Mouse (Mus musculus): Measurements from ENCODE around the gene Carns1. TPM values are rescaled to one million over a fixed set of nuclear protein-coding genes. Genes with fewer than 3 reads are reported as not detected.

Carns1 gene
- polyA plus RNA-seq, 1 experiment = 2.1 TPM

DNA sequence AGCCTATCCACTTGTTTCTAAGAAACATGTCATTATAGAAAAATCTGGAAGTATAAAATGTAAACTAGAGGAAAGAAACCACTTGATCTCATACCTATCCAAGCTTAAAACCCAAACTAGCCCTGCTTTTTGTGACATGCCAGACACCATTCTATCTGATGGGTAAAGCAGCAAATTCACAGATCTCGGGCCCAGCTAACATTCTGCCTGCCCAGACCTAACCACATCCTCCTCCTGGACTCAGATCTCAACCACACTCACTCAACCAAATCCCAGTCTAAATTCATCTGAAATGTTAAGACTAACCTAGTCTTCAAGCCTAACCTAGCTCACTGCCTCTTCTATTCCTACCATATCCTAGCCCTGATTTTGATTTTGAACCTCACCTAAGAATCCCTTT is 43.5 kb upstream of the Carns1 start:
- Histone ChIP-seq H3K4me3 (ENCODE audit: insufficient read depth, poor library complexity, severe bottlenecking) (no peak overlapping the region), H3K79me2 (ENCODE audit: control insufficient read depth, insufficient read depth) (peaks cover 88% of the 10 kb centered on the region), H3K36me3 (ENCODE audit: control insufficient read depth, insufficient read depth) (peaks cover 49% of the 10 kb centered on the region), H3K27me3 (ENCODE audit: control insufficient read depth, insufficient read depth, insufficient read length) (no peaks in the 10 kb centered on the region), H3K79me3 (ENCODE audit: low read depth) (peaks cover 54% of the 10 kb centered on the region), H3ac (ENCODE audit: control insufficient read depth, insufficient read length, low read depth) (no peak overlapping the region)
- TF ChIP-seq MYOD1 (IDR thresholded peaks at IDR 0.05; ENCODE audit: control insufficient read depth, insufficient read length, low read depth) (no peak), FOSL1 (IDR thresholded peaks at IDR 0.05; ENCODE audit: insufficient read depth, low read length, poor library complexity, severe bottlenecking) (no peak), USF1 (IDR thresholded peaks at IDR 0.05; ENCODE audit: low read depth) (no peak), CEBPB (IDR thresholded peaks at IDR 0.05; ENCODE audit: low read depth) (no peak), CTCF (IDR thresholded peaks at IDR 0.05; ENCODE audit: control insufficient read depth, insufficient read depth, insufficient read length) (no peak), MYOG (IDR thresholded peaks at IDR 0.05; ENCODE audit: control insufficient read depth, extremely low read depth, insufficient read length) (no peak), MAX (IDR thresholded peaks at IDR 0.05) (no peak)

DNA sequence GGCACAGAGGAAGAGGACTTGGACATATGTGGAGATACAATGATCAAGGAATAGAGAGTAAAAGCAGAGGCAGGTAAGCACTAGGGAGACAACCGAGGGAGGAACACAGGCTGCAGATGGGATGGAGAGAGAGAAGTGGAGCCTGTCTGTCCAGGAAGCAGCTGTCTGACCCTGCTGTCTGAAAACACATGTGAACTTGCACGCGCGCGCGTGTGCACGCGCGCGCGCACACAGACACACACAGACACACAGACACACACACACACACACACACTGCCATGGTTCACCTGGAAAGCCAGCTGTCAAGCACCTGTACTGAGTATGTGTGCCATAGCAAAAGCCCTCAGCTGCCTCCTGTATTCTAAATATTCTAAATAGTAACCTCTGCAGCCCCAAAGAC is 43.0 kb upstream of the Carns1 start:
- Histone ChIP-seq H3K36me3 (ENCODE audit: control insufficient read depth, insufficient read depth) (peaks cover 44% of the 10 kb centered on the region), H3K27me3 (ENCODE audit: control insufficient read depth, insufficient read depth, insufficient read length) (no peaks in the 10 kb centered on the region), H3ac (ENCODE audit: control insufficient read depth, insufficient read length, low read depth) (no peak overlapping the region), H3K4me3 (ENCODE audit: insufficient read depth, poor library complexity, severe bottlenecking) (no peak overlapping the region), H3K79me2 (ENCODE audit: control insufficient read depth, insufficient read depth) (peaks cover 88% of the 10 kb centered on the region), H3K79me3 (ENCODE audit: low read depth) (peaks cover 54% of the 10 kb centered on the region)
- TF ChIP-seq CEBPB (IDR thresholded peaks at IDR 0.05; ENCODE audit: low read depth) = no peak
- TF ChIP-seq MYOD1 (IDR thresholded peaks at IDR 0.05; ENCODE audit: control insufficient read depth, insufficient read length, low read depth) = no peak
- TF ChIP-seq USF1 (IDR thresholded peaks at IDR 0.05; ENCODE audit: low read depth) = no peak
- no peak for TF ChIP-seq MAX (IDR thresholded peaks at IDR 0.05)
- TF ChIP-seq CTCF (IDR thresholded peaks at IDR 0.05; ENCODE audit: control insufficient read depth, insufficient read depth, insufficient read length) = no peak
- no peak for TF ChIP-seq MYOG (IDR thresholded peaks at IDR 0.05; ENCODE audit: control insufficient read depth, extremely low read depth, insufficient read length)
- TF ChIP-seq FOSL1 (IDR thresholded peaks at IDR 0.05; ENCODE audit: insufficient read depth, low read length, poor library complexity, severe bottlenecking) = no peak

DNA sequence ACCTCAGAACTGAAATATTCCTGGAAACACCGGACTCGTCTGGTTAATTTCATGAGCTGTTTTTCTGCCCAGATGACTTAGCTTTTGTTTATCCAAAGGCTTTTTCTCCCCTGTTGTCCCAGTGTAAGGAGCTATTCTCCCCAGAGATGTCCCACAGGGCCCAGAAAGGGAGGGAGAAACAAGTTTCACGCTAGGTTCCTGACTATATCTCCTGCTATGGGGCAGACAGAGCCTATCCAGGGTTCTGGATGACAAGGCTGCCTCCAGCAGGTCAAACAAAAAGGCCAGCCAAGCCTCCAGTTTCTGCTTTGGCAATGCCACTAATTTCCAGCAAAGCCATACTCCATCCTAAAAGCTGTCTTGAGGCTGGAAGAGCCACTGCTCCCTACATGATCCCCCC is 42.6 kb upstream of the Carns1 start:
- no peaks in the 10 kb centered on the region for H3K27me3 ChIP-seq (ENCODE audit: control insufficient read depth, insufficient read depth, insufficient read length)
- no peak overlapping the region for H3ac ChIP-seq (ENCODE audit: control insufficient read depth, insufficient read length, low read depth)
- no peak for TF ChIP-seq USF1 (IDR thresholded peaks at IDR 0.05; ENCODE audit: low read depth)
- peaks cover 54% of the 10 kb centered on the region for H3K79me3 ChIP-seq (ENCODE audit: low read depth)
- H3K36me3 ChIP-seq (ENCODE audit: control insufficient read depth, insufficient read depth) = peaks cover 40% of the 10 kb centered on the region
- H3K4me3 ChIP-seq (ENCODE audit: insufficient read depth, poor library complexity, severe bottlenecking) = no peak overlapping the region
- peaks cover 86% of the 10 kb centered on the region for H3K79me2 ChIP-seq (ENCODE audit: control insufficient read depth, insufficient read depth)

DNA sequence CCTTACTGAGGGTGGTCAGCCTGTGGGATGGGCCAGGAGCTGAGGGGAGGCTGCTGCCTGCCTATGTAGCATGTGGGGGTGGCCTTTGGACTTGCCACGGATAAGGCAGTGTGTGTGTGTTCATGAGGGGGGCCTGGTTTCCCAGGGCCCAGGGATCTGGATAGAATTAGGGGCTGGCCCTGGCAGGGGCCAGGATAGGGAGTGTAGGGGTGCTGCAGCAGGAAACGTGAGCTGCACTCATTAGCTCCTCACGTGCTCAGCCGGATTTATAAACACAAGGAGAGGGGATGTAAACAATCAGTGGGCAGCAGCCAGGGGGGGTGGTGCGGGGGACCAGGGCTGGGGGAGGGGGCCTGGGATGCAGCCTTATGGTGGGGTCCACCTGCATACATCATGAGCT is 41.9 kb upstream of the Carns1 start:
- no peak overlapping the region for H3K4me3 ChIP-seq (ENCODE audit: insufficient read depth, poor library complexity, severe bottlenecking)

DNA sequence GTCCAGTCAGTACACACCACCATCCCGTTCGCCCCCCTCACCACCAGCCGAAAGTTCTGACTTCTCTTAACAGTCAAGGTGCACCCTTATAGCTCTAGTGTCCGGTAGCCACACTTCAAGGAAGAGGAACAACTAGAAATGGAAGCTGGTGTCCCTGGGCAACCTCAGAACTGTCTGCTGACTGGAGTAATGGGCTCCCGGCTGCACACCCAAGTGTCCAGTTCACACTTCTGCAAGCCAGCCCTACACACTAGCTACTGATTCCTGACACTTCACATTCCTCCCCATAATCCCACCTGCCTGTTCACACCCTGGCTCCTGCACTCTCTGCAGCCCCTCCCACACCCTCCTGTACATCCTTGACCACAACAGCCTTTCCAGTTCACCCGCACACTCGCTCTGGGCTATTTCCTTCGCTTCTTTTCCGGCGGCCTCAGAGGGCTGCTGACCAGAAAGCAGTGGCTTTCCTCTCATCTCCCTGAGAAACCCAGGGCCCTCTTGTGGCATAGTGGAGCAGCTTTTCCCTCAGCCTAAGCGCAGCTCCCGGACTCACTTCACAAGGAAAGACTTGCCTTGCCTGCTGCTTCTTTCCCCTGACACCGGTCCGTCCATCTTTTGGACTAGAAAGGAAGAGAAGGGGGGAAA is 40.9 kb upstream of the Carns1 start:
- Histone ChIP-seq H3K27me3 (ENCODE audit: control insufficient read depth, insufficient read depth, insufficient read length) (no peaks in the 10 kb centered on the region), H3K36me3 (ENCODE audit: control insufficient read depth, insufficient read depth) (peaks cover 24% of the 10 kb centered on the region), H3K79me2 (ENCODE audit: control insufficient read depth, insufficient read depth) (peaks cover 76% of the 10 kb centered on the region), H3ac (ENCODE audit: control insufficient read depth, insufficient read length, low read depth) (peak overlapping the region; percentile 69), H3K4me3 (ENCODE audit: insufficient read depth, poor library complexity, severe bottlenecking) (peak overlapping the region; percentile 84), H3K79me3 (ENCODE audit: low read depth) (peaks cover 51% of the 10 kb centered on the region)
- TF ChIP-seq CTCF (IDR thresholded peaks at IDR 0.05; ENCODE audit: control insufficient read depth, insufficient read depth, insufficient read length) = no peak
- no peak for TF ChIP-seq USF1 (IDR thresholded peaks at IDR 0.05; ENCODE audit: low read depth)
- TF ChIP-seq FOSL1 (IDR thresholded peaks at IDR 0.05; ENCODE audit: insufficient read depth, low read length, poor library complexity, severe bottlenecking) = no peak
- TF ChIP-seq CEBPB (IDR thresholded peaks at IDR 0.05; ENCODE audit: low read depth) = no peak
- no peak for TF ChIP-seq MYOD1 (IDR thresholded peaks at IDR 0.05; ENCODE audit: control insufficient read depth, insufficient read length, low read depth)
- TF ChIP-seq MYOG (IDR thresholded peaks at IDR 0.05; ENCODE audit: control insufficient read depth, extremely low read depth, insufficient read length) = no peak
- TF ChIP-seq MAX (IDR thresholded peaks at IDR 0.05) = no peak

More for the DNA sequence above, 41.9 kb upstream of the Carns1 start:
- peaks cover 83% of the 10 kb centered on the region for H3K79me2 ChIP-seq (ENCODE audit: control insufficient read depth, insufficient read depth)
- peak overlapping the region; percentile 33 for H3ac ChIP-seq (ENCODE audit: control insufficient read depth, insufficient read length, low read depth)
- H3K27me3 ChIP-seq (ENCODE audit: control insufficient read depth, insufficient read depth, insufficient read length) = no peaks in the 10 kb centered on the region
- peaks cover 33% of the 10 kb centered on the region for H3K36me3 ChIP-seq (ENCODE audit: control insufficient read depth, insufficient read depth)
- peaks cover 54% of the 10 kb centered on the region for H3K79me3 ChIP-seq (ENCODE audit: low read depth)
- no peak for TF ChIP-seq MAX (IDR thresholded peaks at IDR 0.05)
- TF ChIP-seq MYOD1 (IDR thresholded peaks at IDR 0.05; ENCODE audit: control insufficient read depth, insufficient read length, low read depth) = no peak
- TF ChIP-seq CTCF (IDR thresholded peaks at IDR 0.05; ENCODE audit: control insufficient read depth, insufficient read depth, insufficient read length) = no peak
- no peak for TF ChIP-seq CEBPB (IDR thresholded peaks at IDR 0.05; ENCODE audit: low read depth)
- TF ChIP-seq USF1 (IDR thresholded peaks at IDR 0.05; ENCODE audit: low read depth) = no peak
- no peak for TF ChIP-seq MYOG (IDR thresholded peaks at IDR 0.05; ENCODE audit: control insufficient read depth, extremely low read depth, insufficient read length)
- TF ChIP-seq FOSL1 (IDR thresholded peaks at IDR 0.05; ENCODE audit: insufficient read depth, low read length, poor library complexity, severe bottlenecking) = no peak

- peak overlapping the region; percentile 84 for H3K4me3 ChIP-seq (ENCODE audit: insufficient read depth, poor library complexity, severe bottlenecking)
- H3K36me3 ChIP-seq (ENCODE audit: control insufficient read depth, insufficient read depth) = peaks cover 17% of the 10 kb centered on the region
- H3K79me3 ChIP-seq (ENCODE audit: low read depth) = peaks cover 47% of the 10 kb centered on the region
- no peaks in the 10 kb centered on the region for H3K27me3 ChIP-seq (ENCODE audit: control insufficient read depth, insufficient read depth, insufficient read length)
- peak overlapping the region; percentile 100 for H3ac ChIP-seq (ENCODE audit: control insufficient read depth, insufficient read length, low read depth)
- peaks cover 68% of the 10 kb centered on the region for H3K79me2 ChIP-seq (ENCODE audit: control insufficient read depth, insufficient read depth)
- no peak for TF ChIP-seq MYOD1 (IDR thresholded peaks at IDR 0.05; ENCODE audit: control insufficient read depth, insufficient read length, low read depth)
- no peak for TF ChIP-seq USF1 (IDR thresholded peaks at IDR 0.05; ENCODE audit: low read depth)
Observed at GRCm38 (mm10) chr19:4215451-4215840, 40.2 kb upstream of the Carns1 start.
